Mouse (Mus musculus): ENCODE results near the gene Efna4.

DNA sequence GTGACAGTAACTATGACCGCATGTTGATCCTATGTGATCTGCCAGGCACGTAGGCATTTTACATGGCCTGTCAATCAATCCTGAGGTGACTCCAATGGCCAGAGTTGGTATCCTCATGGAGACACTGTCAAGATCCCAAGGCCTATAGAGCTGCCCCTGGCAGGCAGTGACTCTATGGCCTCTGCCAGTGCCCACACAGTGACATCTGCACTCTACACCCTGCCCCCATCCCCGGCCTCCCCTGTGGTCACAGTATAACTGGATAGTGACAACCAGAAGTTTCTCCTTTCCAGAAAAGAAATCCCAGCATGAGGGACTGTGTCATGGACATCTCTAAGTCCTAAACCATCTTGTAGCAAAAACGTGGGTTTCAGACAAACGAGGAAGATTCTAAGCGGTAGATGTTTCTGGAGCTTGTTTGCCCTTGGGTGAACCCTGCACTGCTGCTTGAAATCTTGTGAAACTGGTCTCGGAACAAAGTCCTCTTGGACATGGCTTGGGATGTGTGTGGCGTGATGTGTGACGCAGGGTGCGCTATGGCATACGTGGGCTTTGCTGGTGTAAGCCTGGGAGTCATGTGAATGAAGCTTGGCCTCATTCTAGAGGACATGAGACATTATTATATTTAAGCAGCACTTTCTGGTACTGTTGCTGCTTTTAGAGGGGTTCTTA lies 44.4 kb downstream of the Efna4 start:
- no peak for TF ChIP-seq GATA1 (IDR thresholded peaks at IDR 0.05; ENCODE audit: borderline replicate concordance, low read length)
- TF ChIP-seq FLI1 (IDR thresholded peaks at IDR 0.05; ENCODE audit: low read length), result no peak

Data from megakaryocyte, embryonic 14.5 days (primary cell).